In genomic region chr6:49368212-49368611, GRCm38 (mm10) we compare ENCODE assay signal across 8 mouse cellular contexts. TPM values are rescaled to one million over a fixed set of nuclear protein-coding genes. Genes with fewer than 3 reads are reported as not detected.
A peak's percentile ranks its signal among the peaks of the same experiment; 100 is the strongest.
DNase-seq lines count a peak whose midpoint lies in the region; ATAC-seq and TF ChIP-seq lines count a peak whose summit lies in the region.

No protein-coding gene starts in this region.

- no peak overlapping the region for H3K27ac ChIP-seq in thymus, adult 2 months (ENCODE audit: control insufficient read depth, insufficient read depth, low read length)
- H3K27ac ChIP-seq in forebrain, embryonic 16.5 days (ENCODE audit: low read length) = no peak overlapping the region
- H3K27ac ChIP-seq in liver, embryonic 13.5 days = no peak overlapping the region
- no peak overlapping the region; the same call in 1 of the 2 replicates for H3K27ac ChIP-seq in stomach, postnatal 0 days (replicated peaks)

- peak overlapping the region; percentile 72 for H3K9ac ChIP-seq in forebrain, embryonic 16.5 days (replicated peaks; ENCODE audit: low read depth, low read length)
- peak overlapping the region; percentile 75 for H3K9ac ChIP-seq in liver, embryonic 13.5 days
- H3K9ac ChIP-seq in stomach, postnatal 0 days (ENCODE audit: low read length) = peak overlapping the region; percentile 70

- no peak for DNase-seq in thymus, adult 2 months
- DNase-seq in thymus, postnatal 36 days = no peak
- no peak for DNase-seq in liver, embryonic 13.5 days
- DNase-seq in stomach, postnatal 0 days (ENCODE audit: low spot score) = no peak
- no peak for DNase-seq in thymus, adult 18-20 months

- no peak for TF ChIP-seq POLR2A in thymus, adult 2 months (IDR thresholded peaks at IDR 0.05; ENCODE audit: control insufficient read depth, extremely low read depth, insufficient read depth, low read length, poor library complexity)

- 38% methylated on average over 3 of the region's 3 CpGs for WGBS in thymus, adult 2 months
- WGBS in forebrain, embryonic 16.5 days = 36% methylated on average over 3 of the region's 3 CpGs
- 64% methylated on average over 3 of the region's 3 CpGs for WGBS in liver, embryonic 13.5 days (ENCODE audit: insufficient replicate concordance)
- 33% methylated on average over 3 of the region's 3 CpGs for WGBS in stomach, postnatal 0 days

- no peak for TF ChIP-seq CTCF in thymus, adult 2 months (IDR thresholded peaks at IDR 0.05; ENCODE audit: borderline replicate concordance, control insufficient read depth, extremely low read depth, insufficient read depth, low read length, poor library complexity)
- TF ChIP-seq CTCF in stomach, postnatal 0 days (IDR thresholded peaks at IDR 0.05; ENCODE audit: low read depth) = no peak

- peaks cover 7% of the 10 kb centered on the region for H3K4me1 ChIP-seq in thymus, adult 2 months (replicated peaks; ENCODE audit: control insufficient read depth, insufficient read depth, low read length)
- peaks cover 6% of the 10 kb centered on the region for H3K4me1 ChIP-seq in forebrain, embryonic 16.5 days (replicated peaks; ENCODE audit: control insufficient read depth, insufficient read depth, low read length)
- peaks cover 28% of the 10 kb centered on the region for H3K4me1 ChIP-seq in liver, embryonic 13.5 days (replicated peaks)
- no peaks in the 10 kb centered on the region for H3K4me1 ChIP-seq in stomach, postnatal 0 days (replicated peaks; ENCODE audit: control insufficient read depth, insufficient read depth)

- no peaks in the 10 kb centered on the region for H3K9me3 ChIP-seq in forebrain, embryonic 16.5 days (ENCODE audit: control insufficient read depth, low read length)
- no peaks in the 10 kb centered on the region for H3K9me3 ChIP-seq in liver, embryonic 13.5 days (replicated peaks)
- H3K9me3 ChIP-seq in stomach, postnatal 0 days (ENCODE audit: control insufficient read depth, low read length) = no peaks in the 10 kb centered on the region

- H3K4me2 ChIP-seq in forebrain, embryonic 16.5 days (ENCODE audit: low read length) = peak overlapping the region; percentile 96
- peak overlapping the region; percentile 80 for H3K4me2 ChIP-seq in liver, embryonic 13.5 days
- peak overlapping the region; percentile 74 for H3K4me2 ChIP-seq in stomach, postnatal 0 days (replicated peaks; ENCODE audit: low read depth)

- H3K36me3 ChIP-seq in thymus, adult 2 months (ENCODE audit: control insufficient read depth, insufficient read depth, low read length) = no peaks in the 10 kb centered on the region
- no peaks in the 10 kb centered on the region for H3K36me3 ChIP-seq in forebrain, embryonic 16.5 days (ENCODE audit: control insufficient read depth, insufficient read depth)
- no peaks in the 10 kb centered on the region for H3K36me3 ChIP-seq in liver, embryonic 13.5 days
- no peaks in the 10 kb centered on the region for H3K36me3 ChIP-seq in stomach, postnatal 0 days (ENCODE audit: control insufficient read depth, insufficient read depth, low read length)

- TF ChIP-seq EP300 in stomach, postnatal 0 days (optimal IDR thresholded peaks at IDR 0.05) = no peak

- H3K4me3 ChIP-seq in thymus, adult 2 months (ENCODE audit: control insufficient read depth, insufficient read depth, low read length) = peak overlapping the region; percentile 16
- H3K4me3 ChIP-seq in forebrain, embryonic 16.5 days (replicated peaks; ENCODE audit: low read length) = peak overlapping the region; percentile 71
- peak overlapping the region; percentile 65 for H3K4me3 ChIP-seq in liver, embryonic 13.5 days (replicated peaks)
- H3K4me3 ChIP-seq in stomach, postnatal 0 days (ENCODE audit: low read depth, low read length) = peak overlapping the region; percentile 61

- H3K27me3 ChIP-seq in thymus, adult 2 months (ENCODE audit: control insufficient read depth, insufficient read depth, low read length) = no peaks in the 10 kb centered on the region
- H3K27me3 ChIP-seq in forebrain, embryonic 16.5 days (replicated peaks; ENCODE audit: control insufficient read depth, insufficient read depth, low read length) = no peaks in the 10 kb centered on the region
- no peaks in the 10 kb centered on the region for H3K27me3 ChIP-seq in liver, embryonic 13.5 days
- H3K27me3 ChIP-seq in stomach, postnatal 0 days (ENCODE audit: control insufficient read depth, insufficient read depth, low read length) = no peaks in the 10 kb centered on the region

- no peak for ATAC-seq in forebrain, embryonic 16.5 days
- ATAC-seq in liver, embryonic 13.5 days (ENCODE audit: low read depth) = no peak
- ATAC-seq in stomach, postnatal 0 days (ENCODE audit: low FRiP score, low TSS enrichment) = no peak
- no peak for ATAC-seq in granulocyte monocyte progenitor cell, adult 5-6 weeks (replicated peaks; ENCODE audit: poor library complexity, severe bottlenecking)
- no peak for ATAC-seq in monocyte, adult 5-6 weeks (replicated peaks; ENCODE audit: insufficient number of reproducible peaks, low FRiP score, low TSS enrichment, poor library complexity, severe bottlenecking)

RNA-seq across cellular contexts. Expression of gene Fam221a, which starts 0.7 kb away (rescaled TPM):
- 8.4 and 10.5 TPM in 2 replicates for polyA plus RNA-seq in thymus, adult 2 months (2012; rRNA removed)
- 4.7 and 5.6 TPM in 2 replicates for polyA plus RNA-seq in forebrain, embryonic 16.5 days (2015; fragmentation: Nextera tagmentation; extraction: Ambion mirVana)
- polyA plus RNA-seq in liver, embryonic 13.5 days (2015; fragmentation: Nextera tagmentation; extraction: Ambion mirVana) = 2.6 and 2.8 TPM in 2 replicates
- polyA plus RNA-seq in stomach, postnatal 0 days (2015; fragmentation: Nextera tagmentation; extraction: Ambion mirVana) = 4.4 and 4.7 TPM in 2 replicates
- total RNA-seq in granulocyte monocyte progenitor cell, adult 5-6 weeks (2014; fragmentation: Nextera tagmentation) = 9.7 and 20.1 TPM in 2 replicates
- 2.7 and 4.2 TPM in 2 replicates for total RNA-seq in granulocyte monocyte progenitor cell, adult 5-6 weeks (2017)
- total RNA-seq in monocyte, adult 5-6 weeks (2017) = 0.68 TPM in 1 of 3 replicates, not detected in the others

RNA-seq across cellular contexts. Expression of gene Stk31, which starts 27.2 kb away (rescaled TPM):
- polyA plus RNA-seq in thymus, adult 2 months (2012; rRNA removed) = not detected in 2 replicates
- polyA plus RNA-seq in forebrain, embryonic 16.5 days (2015; fragmentation: Nextera tagmentation; extraction: Ambion mirVana) = not detected in 2 replicates
- polyA plus RNA-seq in liver, embryonic 13.5 days (2015; fragmentation: Nextera tagmentation; extraction: Ambion mirVana) = not detected in 2 replicates
- polyA plus RNA-seq in stomach, postnatal 0 days (2015; fragmentation: Nextera tagmentation; extraction: Ambion mirVana) = not detected in 2 replicates
- total RNA-seq in granulocyte monocyte progenitor cell, adult 5-6 weeks (2014; fragmentation: Nextera tagmentation) = not detected in 2 replicates
- total RNA-seq in granulocyte monocyte progenitor cell, adult 5-6 weeks (2017) = not detected in 2 replicates
- not detected in 3 replicates for total RNA-seq in monocyte, adult 5-6 weeks (2017)

RNA-seq across cellular contexts. Expression of gene Ccdc126, which starts 49.1 kb away (rescaled TPM):
- 2.9 and 3.1 TPM in 2 replicates for polyA plus RNA-seq in thymus, adult 2 months (2012; rRNA removed)
- polyA plus RNA-seq in forebrain, embryonic 16.5 days (2015; fragmentation: Nextera tagmentation; extraction: Ambion mirVana) = 10.3 and 12.4 TPM in 2 replicates
- 3.0 and 3.4 TPM in 2 replicates for polyA plus RNA-seq in liver, embryonic 13.5 days (2015; fragmentation: Nextera tagmentation; extraction: Ambion mirVana)
- 7.4 and 8.4 TPM in 2 replicates for polyA plus RNA-seq in stomach, postnatal 0 days (2015; fragmentation: Nextera tagmentation; extraction: Ambion mirVana)
- total RNA-seq in granulocyte monocyte progenitor cell, adult 5-6 weeks (2014; fragmentation: Nextera tagmentation) = 2.7 and 6.0 TPM in 2 replicates
- total RNA-seq in granulocyte monocyte progenitor cell, adult 5-6 weeks (2017) = 5.0 and 7.5 TPM in 2 replicates
- 1.3 to 4.2 TPM (median 3.2 TPM) in 3 replicates for total RNA-seq in monocyte, adult 5-6 weeks (2017)

Comparison
In these comparisons a context has a peak if more than half of its experiments do, and no peak if none do; other contexts are left out.
1. H3K4me3 ChIP-seq: peak in every context shown above with its lines; median percentile 71 in forebrain, embryonic 16.5 days; 65 in liver, embryonic 13.5 days; 61 in stomach, postnatal 0 days; 16 in thymus, adult 2 months.